Mouse (Mus musculus): Measurements from ENCODE around the gene Actl6b. TPM values are rescaled to one million over a fixed set of nuclear protein-coding genes. Genes with fewer than 3 reads are reported as not detected.

The Actl6b gene
- polyA plus RNA-seq, 1 experiment from 2014 or later, result not detected

DNA sequence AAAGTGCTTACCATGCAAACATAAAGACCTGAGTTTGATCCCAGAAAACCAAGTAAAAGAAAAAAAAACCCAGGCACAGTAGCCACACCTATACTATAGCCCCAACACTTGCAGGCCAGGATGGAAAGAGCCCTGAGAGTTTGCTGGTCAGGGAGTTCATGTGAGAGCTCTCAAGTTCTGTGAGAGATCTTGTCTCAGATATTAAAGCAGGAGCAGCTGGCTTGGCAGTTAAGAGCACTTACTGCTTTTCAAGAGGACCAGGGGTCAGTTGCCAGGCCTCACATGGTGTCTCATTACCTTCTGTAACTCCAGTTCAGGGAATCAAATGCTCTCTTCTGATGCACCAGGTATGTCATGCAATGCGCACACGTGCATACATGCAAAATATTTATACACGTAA lies 18.6 kb upstream of the Actl6b start:
- H3K9ac ChIP-seq (ENCODE audit: low read depth, low read length), result no peak overlapping the region
- 0 out of 2 replicates have a peak, but pooled peaks cover under 1% of the 10 kb centered on the region for H3K36me3 ChIP-seq (ENCODE audit: insufficient read depth, low read length)
- no peaks in the 10 kb centered on the region for H3K27me3 ChIP-seq (ENCODE audit: insufficient read depth, low read length)
- H3K4me1 ChIP-seq (replicated peaks; ENCODE audit: insufficient read depth, low read length), result peaks cover 7% of the 10 kb centered on the region; the same call in 1 of the 2 replicates
- no peak for TF ChIP-seq CTCF (IDR thresholded peaks at IDR 0.05; ENCODE audit: low read depth)
- H3K4me3 ChIP-seq (replicated peaks; ENCODE audit: low read depth, low read length), result no peak overlapping the region
- H3K4me2 ChIP-seq (ENCODE audit: low read length), result no peak overlapping the region
- H3K27ac ChIP-seq, result no peak overlapping the region
- WGBS, result 79% methylated on average over 3 of the region's 3 CpGs
- DNase-seq (ENCODE audit: low spot score), result no peak
- no peaks in the 10 kb centered on the region for H3K9me3 ChIP-seq (replicated peaks; ENCODE audit: low read length)
- no peak for ATAC-seq (replicated peaks; ENCODE audit: low FRiP score, low read depth)

GRCm38 (mm10) chr5:137535318-137535717 lies 18.0 kb upstream of the Actl6b start:
- TF ChIP-seq CTCF (IDR thresholded peaks at IDR 0.05; ENCODE audit: low read depth), result no peak

DNA sequence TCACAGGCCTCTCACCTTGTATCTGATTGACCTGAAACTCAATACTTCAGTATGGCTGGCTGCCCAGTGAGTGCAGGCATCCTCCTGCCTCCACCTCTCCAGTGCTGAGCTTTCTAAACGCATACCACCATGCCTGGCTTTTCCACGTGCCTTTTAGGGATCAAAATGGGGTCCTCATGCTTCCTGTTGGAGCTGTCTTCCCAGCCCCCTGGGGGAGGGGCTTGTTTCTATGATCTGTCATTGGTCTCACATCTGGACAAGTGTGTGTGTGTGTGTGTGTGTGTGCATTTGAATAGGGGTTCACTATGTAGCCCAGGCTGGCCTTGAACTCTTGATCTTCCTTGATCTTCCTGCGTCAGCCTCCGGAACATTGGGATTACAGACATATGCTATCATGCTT lies 15.9 kb upstream of the Actl6b start:
- WGBS, result 58% methylated on average over 4 of the region's 4 CpGs
- DNase-seq (ENCODE audit: low spot score) (no peak), ATAC-seq (replicated peaks; ENCODE audit: low FRiP score, low read depth) (no peak)
- no peak overlapping the region for H3K9ac ChIP-seq (ENCODE audit: low read depth, low read length)
- no peak overlapping the region for H3K4me2 ChIP-seq (ENCODE audit: low read length)
- no peaks in the 10 kb centered on the region for H3K36me3 ChIP-seq (ENCODE audit: insufficient read depth, low read length)
- H3K27me3 ChIP-seq (ENCODE audit: insufficient read depth, low read length), result no peaks in the 10 kb centered on the region
- H3K4me3 ChIP-seq (replicated peaks; ENCODE audit: low read depth, low read length), result no peak overlapping the region
- no peak for TF ChIP-seq CTCF (IDR thresholded peaks at IDR 0.05; ENCODE audit: low read depth)
- H3K4me1 ChIP-seq (replicated peaks; ENCODE audit: insufficient read depth, low read length), result no peaks in the 10 kb centered on the region
- H3K27ac ChIP-seq, result no peak overlapping the region
- H3K9me3 ChIP-seq (replicated peaks; ENCODE audit: low read length), result no peaks in the 10 kb centered on the region

More at GRCm38 (mm10) chr5:137535318-137535717, 18.0 kb upstream of the Actl6b start:
- DNase-seq (ENCODE audit: low spot score) (no peak), ATAC-seq (replicated peaks; ENCODE audit: low FRiP score, low read depth) (no peak)
- H3K4me2 ChIP-seq (ENCODE audit: low read length), result no peak overlapping the region
- no peak overlapping the region for H3K4me3 ChIP-seq (replicated peaks; ENCODE audit: low read depth, low read length)
- H3K4me1 ChIP-seq (replicated peaks; ENCODE audit: insufficient read depth, low read length), result peaks cover 4% of the 10 kb centered on the region; the same call in 1 of the 2 replicates
- WGBS, result 70% methylated on average over 9 of the region's 9 CpGs
- no peaks in the 10 kb centered on the region for H3K36me3 ChIP-seq (ENCODE audit: insufficient read depth, low read length)
- no peak overlapping the region; the same call in 1 of the 2 replicates for H3K27ac ChIP-seq
- H3K27me3 ChIP-seq (ENCODE audit: insufficient read depth, low read length), result no peaks in the 10 kb centered on the region
- no peaks in the 10 kb centered on the region for H3K9me3 ChIP-seq (replicated peaks; ENCODE audit: low read length)
- no peak overlapping the region for H3K9ac ChIP-seq (ENCODE audit: low read depth, low read length)

DNA sequence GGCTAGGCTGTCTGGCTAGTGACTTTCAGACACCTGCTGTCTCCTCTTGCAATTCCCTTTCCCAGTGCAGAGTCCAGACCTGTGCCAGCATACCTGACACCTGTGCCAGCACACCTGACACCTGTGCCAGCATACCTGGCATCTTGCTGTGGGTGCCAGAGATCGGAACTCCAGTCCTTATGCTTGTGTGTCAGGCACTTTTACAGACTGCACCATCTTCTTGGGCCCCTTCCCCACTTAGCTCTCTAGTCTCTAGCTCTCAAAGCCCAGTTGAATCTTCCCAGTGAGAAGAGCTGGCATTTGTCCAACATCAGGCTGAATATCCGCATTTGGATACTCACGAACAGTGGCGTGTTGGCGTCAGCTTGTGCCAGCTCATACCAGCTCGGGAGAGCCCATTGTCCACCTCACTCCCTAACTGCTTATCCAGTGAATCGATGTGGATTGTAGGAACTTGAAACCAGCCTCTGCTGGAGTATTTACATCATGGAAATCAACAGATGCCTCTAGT lies 14.0 kb upstream of the Actl6b start:
- H3K4me2 ChIP-seq (ENCODE audit: low read length), result no peak overlapping the region
- no peak for TF ChIP-seq CTCF (IDR thresholded peaks at IDR 0.05; ENCODE audit: low read depth)
- no peak overlapping the region for H3K9ac ChIP-seq (ENCODE audit: low read depth, low read length)
- no peaks in the 10 kb centered on the region for H3K4me1 ChIP-seq (replicated peaks; ENCODE audit: insufficient read depth, low read length)
- WGBS, result 63% methylated on average over 7 of the region's 7 CpGs
- DNase-seq (ENCODE audit: low spot score) (no peak), ATAC-seq (replicated peaks; ENCODE audit: low FRiP score, low read depth) (no peak)
- no peaks in the 10 kb centered on the region for H3K9me3 ChIP-seq (replicated peaks; ENCODE audit: low read length)
- no peak overlapping the region for H3K4me3 ChIP-seq (replicated peaks; ENCODE audit: low read depth, low read length)
- H3K27me3 ChIP-seq (ENCODE audit: insufficient read depth, low read length), result no peaks in the 10 kb centered on the region
- no peaks in the 10 kb centered on the region for H3K36me3 ChIP-seq (ENCODE audit: insufficient read depth, low read length)
- H3K27ac ChIP-seq, result no peak overlapping the region

DNA sequence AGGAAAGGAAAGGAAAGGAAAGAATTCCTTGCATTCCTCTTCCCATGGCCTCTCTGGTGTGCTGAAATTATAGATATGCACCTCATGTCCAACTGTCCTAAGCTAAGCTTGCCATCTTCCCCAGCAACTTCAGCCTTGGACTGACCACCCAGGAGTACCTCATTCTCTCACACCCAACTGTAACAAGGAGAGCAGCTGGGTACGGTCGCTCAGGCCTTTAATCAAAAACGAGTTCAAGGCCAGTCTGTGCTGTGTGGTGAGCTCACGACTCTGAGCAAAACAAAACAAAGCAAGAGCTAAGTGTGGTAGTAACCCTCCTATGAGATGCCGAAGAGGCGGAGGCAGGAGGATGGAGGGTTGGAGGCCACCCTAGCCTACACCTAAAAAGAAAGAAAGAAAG lies 12.3 kb upstream of the Actl6b start:
- Histone ChIP-seq H3K9ac (ENCODE audit: low read depth, low read length) (no peak overlapping the region), H3K4me2 (ENCODE audit: low read length) (no peak overlapping the region), H3K4me1 (replicated peaks; ENCODE audit: insufficient read depth, low read length) (no peaks in the 10 kb centered on the region), H3K36me3 (ENCODE audit: insufficient read depth, low read length) (no peaks in the 10 kb centered on the region), H3K27ac (no peak overlapping the region), H3K4me3 (replicated peaks; ENCODE audit: low read depth, low read length) (no peak overlapping the region), H3K27me3 (ENCODE audit: insufficient read depth, low read length) (no peaks in the 10 kb centered on the region), H3K9me3 (replicated peaks; ENCODE audit: low read length) (no peaks in the 10 kb centered on the region)
- ATAC-seq (replicated peaks; ENCODE audit: low FRiP score, low read depth), result no peak
- DNase-seq (ENCODE audit: low spot score), result no peak
- no peak for TF ChIP-seq CTCF (IDR thresholded peaks at IDR 0.05; ENCODE audit: low read depth)
- 79% methylated on average over 6 of the region's 6 CpGs for WGBS

- Histone ChIP-seq H3K36me3 (ENCODE audit: insufficient read depth, low read length) (no peaks in the 10 kb centered on the region), H3K4me1 (replicated peaks; ENCODE audit: insufficient read depth, low read length) (no peaks in the 10 kb centered on the region), H3K9ac (ENCODE audit: low read depth, low read length) (no peak overlapping the region), H3K27ac (no peak overlapping the region), H3K4me3 (replicated peaks; ENCODE audit: low read depth, low read length) (no peak overlapping the region), H3K27me3 (ENCODE audit: insufficient read depth, low read length) (no peaks in the 10 kb centered on the region), H3K9me3 (replicated peaks; ENCODE audit: low read length) (no peaks in the 10 kb centered on the region), H3K4me2 (ENCODE audit: low read length) (no peak overlapping the region)
- no peak for DNase-seq (ENCODE audit: low spot score)
- 68% methylated on average over 5 of the region's 5 CpGs for WGBS
- ATAC-seq (replicated peaks; ENCODE audit: low FRiP score, low read depth), result no peak
- no peak for TF ChIP-seq CTCF (IDR thresholded peaks at IDR 0.05; ENCODE audit: low read depth)
Observed at GRCm38 (mm10) chr5:137541768-137542540, 11.4 kb upstream of the Actl6b start.
